Mouse (Mus musculus) layer of hippocampus, postnatal 10 days (tissue): ENCODE results near the gene Swt1. TPM values are rescaled to one million over a fixed set of nuclear protein-coding genes. Genes with fewer than 3 reads are reported as not detected.
A peak's percentile ranks its signal among the peaks of the same experiment; 100 is the strongest.
"Not testable (repeated sequence)": the region's sequence is repeated elsewhere in the genome, so short reads cannot be mapped to it uniquely, and the experiment has no call there.

Experiments used
- DNase-seq, 2 experiments: peaks; one replicate each; pipeline ENCODE4 v3.0.0; 2021; ENCODE audit warnings: low spot score in 2 of 2
- total RNA-seq, 2 experiments: library from RNA; stranded (reverse); gene quantifications; 2 replicates each; pipeline ENCODE4 v1.2.3; 2021

The Swt1 gene
- total RNA-seq, 2 experiments from 2014 or later = 12.8 to 13.4 TPM

DNA sequence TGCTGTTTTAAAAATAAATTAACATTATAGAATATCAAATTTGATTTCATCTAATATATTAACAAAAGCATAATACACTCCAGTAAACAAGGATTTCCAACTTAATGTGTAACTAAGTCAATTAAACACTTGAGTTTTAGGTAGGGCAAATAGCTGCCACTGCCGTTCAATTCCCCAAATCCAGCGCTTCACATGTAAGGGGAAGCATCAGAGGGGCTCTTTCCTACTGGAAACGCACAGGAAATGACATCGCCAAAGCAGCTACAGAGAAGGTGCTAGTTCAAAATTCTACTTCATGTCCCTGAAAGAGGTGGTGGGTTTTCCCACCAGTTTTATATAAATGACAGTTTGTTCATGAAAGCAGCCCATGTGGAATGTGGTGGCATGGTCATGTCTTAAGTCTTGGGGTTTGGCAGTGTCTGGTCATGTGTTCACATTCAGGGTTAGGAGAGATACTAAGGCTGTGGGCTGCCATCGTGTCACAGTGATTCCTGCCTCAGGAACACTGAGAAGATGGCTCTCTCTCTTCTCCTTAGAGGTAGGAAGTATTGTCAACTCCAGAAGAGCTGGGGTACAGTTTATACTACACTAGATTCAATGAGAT is 60.4 kb downstream of the Swt1 start:
- no peak for DNase-seq

DNA sequence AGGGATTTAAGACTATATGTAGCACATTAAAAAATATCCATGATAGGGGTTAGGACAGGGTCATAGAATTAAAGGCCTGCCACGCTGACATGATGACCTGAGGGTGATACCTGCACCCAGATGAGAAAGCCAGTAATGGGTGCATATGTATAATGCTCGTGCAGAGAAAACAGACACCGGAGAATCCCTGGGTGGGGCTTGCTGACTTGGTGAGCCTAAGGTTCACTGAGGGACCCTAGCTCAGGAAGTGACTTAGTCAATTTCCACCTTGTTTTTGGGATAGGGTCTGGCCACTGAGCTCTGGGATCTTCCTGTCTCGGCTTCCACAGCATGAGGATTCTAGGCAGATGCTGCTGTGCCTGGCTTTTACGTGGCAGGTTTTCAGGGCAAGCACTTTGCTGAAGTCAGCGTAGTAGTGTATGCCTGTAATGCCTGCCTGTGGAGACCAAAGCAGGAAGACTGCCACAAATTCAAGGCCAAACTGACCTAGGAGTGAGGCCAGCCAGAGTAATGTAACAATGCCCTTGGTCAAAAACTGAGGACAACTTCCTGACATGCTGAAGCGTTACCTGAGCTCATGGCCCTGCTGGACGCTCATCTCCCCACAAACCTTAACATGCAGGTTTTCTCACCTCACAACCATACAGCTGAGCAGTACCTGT is 61.2 kb downstream of the Swt1 start:
- no peak for DNase-seq

DNA sequence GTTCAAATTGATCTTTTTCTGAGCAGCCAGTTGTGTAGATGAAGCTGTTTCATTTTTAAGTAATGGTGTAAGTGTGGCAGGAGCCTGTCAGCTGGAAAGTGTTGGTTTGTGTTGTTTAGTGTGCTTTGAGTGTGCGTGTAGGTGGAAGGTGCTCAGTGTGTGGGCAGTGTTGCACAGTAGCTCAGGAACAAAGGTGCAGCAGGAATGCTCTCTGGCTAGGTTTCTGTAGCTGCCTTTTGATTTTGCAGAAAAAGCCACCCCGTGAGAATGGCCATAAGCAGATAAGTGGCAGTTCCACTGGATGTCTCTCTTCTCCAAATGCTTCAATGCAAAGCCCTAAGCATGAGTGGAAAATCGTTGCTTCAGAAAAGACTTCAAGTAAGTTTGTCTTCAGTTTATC is 68.9 kb downstream of the Swt1 start:
- DNase-seq = no peak

DNA sequence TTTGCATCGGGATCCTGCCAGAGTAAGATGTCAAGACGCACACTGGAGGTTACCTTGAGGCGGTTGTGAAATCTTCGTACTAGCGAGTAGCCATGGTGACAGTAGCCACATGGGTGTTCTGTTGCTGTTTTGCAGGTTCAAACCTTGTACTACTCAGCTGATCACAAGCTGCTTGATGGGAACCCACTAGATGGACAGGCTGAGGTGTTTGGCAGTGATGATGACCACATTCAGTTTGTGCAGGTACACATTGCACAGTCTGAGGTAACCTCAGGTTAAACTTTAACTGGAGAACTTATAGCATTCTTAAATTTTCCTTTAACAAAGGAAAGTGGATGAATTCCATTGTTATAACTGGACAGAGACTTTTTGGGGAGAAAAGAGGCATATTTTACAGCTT is 72.3 kb downstream of the Swt1 start:
- no peak for DNase-seq

DNA sequence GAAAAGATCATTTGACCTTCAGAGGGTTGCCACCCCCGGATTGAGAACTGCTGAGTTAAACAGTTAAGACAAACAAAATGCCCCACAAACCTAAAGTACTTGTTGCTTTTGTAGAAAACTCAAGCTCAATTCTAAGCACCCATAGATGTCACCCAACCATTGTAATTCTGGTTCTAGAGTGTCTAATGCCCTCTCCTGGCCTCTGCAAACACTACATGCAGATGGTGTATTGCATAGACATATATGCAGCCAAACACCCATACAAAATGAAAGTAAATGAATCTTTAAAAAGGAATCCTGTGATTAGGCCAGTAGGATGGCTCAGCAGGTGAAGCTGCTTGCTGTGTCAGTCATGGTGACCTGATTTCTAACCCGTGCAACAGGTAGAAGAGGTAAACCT is 75.3 kb downstream of the Swt1 start:
- peak in 1 of 2 experiments; percentile 26 for DNase-seq

DNA sequence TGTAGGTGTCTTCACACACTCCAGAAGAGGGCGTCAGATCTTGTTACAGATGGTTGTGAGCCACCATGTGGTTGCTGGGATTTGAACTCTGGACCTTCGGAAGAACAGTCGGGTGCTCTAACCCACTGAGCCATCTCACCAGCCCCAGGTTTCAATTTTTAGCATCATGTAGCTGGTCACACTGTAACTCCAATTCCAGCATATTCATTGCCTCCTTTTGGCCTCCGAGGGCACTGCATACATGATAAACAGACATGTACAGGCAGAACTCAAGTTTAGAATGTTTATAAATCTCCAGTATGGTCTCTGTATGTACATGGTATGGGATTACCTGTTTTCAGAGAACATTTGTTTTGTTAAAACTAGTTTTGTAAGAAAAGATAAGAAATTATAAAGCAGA is 80.0 kb downstream of the Swt1 start:
- DNase-seq = not testable (repeated sequence)

DNA sequence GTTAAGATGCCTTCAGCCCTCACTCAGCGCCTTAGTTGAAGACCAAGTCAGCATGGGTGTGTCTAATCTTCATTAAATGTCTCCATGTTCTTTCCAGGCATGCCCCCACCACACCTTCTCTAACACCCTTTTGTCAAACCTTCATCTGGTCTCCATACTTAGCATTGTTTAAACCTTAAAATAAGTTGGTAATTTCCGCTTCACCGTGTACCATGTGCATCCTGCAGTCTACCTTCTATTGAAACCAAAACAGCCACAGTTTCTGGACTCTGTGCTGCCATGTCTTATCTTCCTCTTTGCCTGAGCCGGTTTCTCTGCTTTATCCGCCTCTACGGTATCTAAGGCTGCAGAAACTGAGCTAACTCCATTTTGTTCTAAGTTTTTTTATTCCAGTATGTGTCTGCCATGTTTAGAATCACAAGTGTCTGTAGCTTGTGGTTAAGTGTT is 81.6 kb downstream of the Swt1 start:
- no peak for DNase-seq

DNA sequence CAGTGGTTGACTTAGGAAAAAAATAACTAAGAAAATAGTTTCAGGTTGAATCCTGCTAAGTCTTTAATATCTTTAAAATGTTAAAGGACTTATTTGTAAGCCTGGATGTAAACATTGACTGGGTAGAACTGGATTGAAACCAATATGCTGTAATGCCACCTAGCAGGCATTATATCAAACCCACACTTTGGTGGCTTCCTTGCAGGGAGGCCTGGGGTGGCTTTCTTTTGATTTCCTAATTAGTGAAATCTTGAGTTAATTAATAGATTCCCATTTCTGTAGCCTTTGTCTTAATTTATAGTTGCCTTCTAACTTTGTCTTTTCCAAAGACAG is 82.4 kb downstream of the Swt1 start:
- DNase-seq = no peak

DNA sequence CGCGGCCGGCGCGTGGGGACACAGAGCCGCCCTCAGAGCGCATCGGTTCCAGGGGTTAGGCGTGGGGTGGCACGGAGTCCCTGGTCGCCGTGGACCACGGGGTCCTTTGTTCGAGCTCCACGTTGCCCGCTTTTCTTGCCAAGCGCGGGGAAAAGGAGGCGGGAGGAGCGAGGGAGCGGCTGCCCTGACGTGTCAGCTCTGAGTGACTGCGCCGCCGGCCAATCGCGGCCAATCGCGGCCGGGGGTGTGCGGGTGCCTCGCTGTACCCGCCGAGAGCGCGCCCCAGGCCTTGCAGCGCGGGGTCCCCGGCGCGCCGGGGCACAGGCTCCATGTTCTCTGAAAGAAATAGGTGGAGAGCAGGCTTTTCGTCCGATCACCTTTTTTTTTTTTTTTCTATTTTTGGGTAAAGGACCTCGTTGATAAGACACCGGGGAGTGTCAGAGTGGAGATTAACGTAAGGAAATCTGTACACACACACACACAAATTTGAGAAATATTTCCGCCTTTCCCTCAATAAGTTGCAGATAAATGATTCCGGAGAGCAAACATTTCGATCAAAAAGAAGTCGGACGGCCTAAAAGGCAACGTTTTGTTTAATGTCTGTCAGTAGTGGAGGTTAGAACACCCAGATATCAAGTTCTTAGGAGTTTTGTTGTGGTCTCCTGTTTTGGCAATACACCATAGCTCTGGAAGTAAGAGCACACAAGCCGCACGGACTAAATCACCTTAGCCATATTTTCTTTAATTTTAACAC is 83.0 kb downstream of the Swt1 start:
- DNase-seq = peak; percentile 98 to 99

DNA sequence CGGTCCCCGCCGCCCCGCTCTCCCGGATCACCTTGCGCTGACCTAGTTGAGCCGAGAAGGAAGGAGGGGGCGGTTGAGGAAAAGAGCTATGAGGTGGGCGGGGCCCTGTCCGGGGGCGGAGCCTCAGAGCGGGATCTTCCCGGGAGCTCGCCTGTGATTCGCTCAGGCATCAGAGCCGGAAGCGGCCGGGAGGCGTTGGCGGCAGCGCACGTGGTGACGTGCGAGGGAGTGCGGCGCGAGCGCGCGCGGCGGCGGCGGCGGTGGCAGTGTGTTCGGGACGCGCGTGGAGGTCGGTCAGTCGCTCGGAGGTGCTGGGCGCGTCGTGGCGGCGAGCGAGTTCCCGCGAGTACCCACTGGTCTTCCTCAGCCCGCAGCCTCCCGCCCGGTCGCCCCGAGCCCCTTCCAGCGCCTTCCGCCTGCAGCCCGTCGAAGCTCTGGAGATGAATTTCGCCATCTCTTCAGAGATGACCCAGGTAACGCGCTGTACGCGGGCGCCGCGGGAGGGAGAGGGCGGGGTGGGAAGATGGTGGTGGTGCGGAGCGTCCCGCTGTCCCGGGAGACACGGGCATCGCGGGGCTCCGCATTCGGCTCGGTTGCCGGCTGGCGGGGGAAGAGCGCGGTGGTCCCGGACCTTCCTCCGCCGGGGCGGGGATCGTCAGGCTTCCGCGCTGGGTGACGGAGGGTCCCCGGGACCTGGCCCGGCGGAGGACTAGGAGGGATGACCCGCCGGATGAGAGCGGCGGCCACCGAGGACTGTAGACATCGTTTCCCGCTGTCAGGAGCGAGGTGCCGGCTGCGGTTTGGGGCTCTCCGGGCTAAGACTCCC is 83.8 kb downstream of the Swt1 start, which contains the start of gene Ivns1abp:
Gene Ivns1abp, plus strand, starts transcription at position 195 of the 826 bp plus-strand sequence.
- peak; percentile 95 to 96 for DNase-seq

DNA sequence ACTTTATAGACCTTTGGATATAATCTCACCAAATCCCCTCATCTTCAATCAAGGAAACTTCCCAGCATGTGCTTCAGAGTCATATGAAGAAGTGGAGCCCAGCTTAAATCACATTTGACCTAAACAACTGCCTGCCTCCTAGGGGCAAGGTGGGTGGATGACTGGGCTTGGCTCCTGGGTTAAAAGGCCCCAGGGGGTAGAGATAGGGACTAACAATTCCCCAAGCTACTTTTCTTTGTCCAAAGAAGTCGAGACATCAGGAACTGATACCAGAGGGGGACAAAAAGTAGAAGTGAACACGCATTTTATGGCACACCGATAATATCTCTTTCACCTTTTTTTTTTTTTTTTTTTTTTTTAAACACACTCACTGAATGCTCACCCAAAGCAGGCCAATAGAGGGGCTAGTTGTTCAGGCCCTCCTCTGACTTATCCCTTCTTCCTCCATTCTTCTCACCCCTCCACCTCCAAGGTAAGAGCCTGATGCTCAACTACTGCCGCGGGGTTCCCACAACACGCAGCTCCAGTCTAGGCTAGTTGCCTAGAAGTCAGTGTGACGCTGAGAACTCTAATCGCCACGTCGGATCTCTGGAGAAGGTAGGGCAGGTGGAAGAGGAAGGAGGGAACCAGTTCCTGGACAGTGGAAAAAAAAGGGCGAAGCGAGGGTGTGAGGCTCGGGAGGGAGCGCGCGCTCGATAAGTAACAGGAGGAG is 84.5 kb downstream of the Swt1 start:
- DNase-seq = no peak

DNA sequence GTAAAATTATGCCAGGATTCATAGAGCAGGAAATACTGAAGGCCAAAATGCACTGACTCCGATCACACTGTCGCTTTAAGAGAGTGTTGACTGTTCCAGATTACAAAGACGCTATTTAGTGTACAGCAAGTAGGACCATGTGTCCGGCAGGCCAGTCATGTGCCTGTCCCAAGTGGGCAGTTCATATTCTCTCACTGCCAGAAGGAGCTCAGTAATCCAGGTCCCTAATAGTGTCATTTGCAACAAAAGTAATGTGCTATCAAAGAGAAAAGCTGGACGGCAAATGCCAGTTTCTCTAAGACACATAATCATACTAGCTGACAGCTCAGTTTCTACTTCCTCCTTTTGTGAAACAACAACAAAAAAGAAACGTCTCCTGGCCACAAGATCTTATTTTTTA is 85.3 kb downstream of the Swt1 start:
- DNase-seq = no peak

DNA sequence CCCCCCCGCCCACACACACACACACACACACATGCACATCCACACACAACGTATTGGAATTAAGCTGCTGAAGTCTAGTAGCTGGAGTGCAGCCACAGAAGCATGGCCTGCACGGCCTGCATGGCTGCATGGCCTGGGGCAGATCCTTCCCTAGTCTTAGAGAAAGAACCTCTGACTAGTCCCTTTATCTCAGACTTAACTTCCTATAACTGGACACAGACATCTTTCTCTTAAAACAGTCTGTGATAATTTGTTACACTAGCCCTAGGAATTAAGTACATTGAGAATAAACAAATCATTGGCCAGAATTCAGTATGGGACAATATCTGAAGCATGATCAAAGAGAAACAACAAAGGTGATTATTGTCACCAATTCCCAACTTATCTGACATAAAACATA is 85.9 kb downstream of the Swt1 start:
- no peak for DNase-seq

DNA sequence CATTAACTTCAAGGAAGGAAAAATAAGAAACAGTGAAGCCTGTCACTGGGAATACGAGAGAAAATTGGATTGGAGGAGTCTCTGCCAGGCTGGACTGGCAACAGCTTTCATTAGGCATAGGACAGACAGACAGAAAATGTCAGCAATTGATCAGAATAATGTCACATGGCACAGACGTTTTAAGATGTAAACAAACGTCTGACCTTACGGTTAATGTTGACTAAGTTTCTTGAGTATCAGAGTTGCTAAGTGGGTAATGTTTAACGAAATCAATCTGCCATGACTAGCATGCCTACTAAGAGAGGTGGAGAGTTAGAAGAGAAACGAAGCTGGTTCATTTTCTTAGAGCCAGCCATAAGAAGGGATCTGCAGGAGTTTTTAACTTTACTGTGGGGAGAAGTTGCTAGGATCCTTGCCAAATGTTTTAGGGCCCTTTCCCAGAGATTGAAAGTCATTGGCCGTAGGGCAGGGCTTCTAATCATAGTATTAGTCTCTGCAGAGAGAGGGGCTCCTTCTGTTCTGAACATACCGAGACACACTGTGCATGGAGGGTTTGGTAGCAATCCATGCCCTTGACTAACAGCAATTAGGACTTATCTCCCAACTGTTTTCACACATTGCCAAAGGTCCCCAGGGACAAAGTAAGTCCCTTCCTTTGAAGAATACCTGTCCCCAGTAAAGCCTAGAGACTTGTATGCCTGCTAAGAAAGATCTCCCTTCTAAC is 86.8 kb downstream of the Swt1 start:
- no peak for DNase-seq

DNA sequence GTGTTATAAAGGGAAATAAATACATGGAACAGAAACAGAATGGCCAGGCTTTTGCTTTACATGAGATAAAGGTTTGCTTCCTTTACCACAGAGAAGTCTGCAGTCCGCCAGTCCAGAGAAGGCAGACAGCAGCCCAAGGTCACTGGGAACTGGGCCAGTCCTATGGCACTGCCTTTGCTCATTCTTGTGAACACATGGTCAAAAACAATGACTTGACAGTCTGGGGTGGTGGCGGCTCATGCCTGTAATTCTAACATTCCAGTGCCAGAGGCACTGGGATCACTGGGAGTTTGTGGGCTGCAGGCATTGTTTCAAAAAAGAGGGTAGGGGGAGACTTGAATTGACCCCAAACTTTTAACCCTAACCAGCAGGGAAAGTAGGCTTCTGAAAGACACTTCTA is 89.3 kb downstream of the Swt1 start:
- no peak for DNase-seq

DNA sequence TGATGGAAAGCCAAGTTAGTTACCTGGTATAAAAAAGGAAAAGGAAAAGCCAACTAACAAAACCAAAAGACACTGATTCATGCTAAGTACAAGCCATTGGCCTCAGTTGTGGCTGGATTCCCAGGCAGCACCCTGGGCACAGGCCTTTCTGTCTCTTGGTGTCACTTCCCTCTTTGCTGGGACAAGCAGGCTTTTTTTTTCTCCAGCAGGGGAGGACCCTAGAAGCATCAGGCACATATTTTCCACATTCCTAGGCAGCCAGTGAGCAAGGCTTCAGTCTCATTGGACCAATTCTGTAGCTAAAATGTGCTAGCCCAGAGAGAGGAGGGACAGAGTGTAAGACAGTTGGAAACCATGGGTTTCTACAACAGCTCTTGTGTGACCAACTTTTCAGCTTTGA is 90.0 kb downstream of the Swt1 start:
- no peak for DNase-seq

DNA sequence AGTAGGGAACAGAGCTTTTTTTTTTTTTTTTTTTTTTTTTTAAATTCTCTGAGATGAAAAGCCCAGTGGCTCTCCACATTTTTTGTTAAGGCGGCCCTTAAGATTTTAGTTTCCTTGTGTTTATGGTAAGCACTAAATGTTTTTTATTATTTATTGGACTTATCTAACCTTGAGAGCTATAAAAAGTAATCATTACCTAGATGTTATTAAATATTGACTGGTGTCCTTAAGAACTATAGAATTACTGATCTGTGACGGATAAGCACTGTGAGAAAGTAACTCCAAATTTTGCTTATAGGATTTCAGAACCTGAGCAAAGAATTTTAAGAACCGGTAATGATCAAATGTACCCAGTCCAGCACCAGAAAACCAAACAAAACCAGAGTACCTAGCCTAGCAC is 95.4 kb downstream of the Swt1 start:
- DNase-seq = no peak

DNA sequence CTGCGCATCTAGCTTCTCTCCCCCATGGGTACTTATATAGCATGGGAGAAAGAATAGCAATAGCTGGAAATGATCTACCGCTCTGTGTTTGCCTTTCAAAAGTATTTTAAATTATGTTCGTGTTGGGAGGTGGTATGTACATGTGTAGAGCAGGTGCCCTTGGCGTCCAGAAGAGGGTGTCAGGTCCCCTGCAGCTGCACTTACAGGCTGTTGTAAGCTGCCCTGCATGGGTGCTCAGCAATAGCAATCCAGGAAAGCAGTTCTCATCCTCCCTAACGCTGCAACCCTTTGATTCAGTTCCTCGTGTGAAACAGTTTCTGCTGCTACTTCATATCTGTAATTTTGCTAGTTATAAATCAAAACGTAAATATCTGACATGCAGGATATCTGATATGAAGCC is 98.7 kb downstream of the Swt1 start:
- no peak for DNase-seq

DNA sequence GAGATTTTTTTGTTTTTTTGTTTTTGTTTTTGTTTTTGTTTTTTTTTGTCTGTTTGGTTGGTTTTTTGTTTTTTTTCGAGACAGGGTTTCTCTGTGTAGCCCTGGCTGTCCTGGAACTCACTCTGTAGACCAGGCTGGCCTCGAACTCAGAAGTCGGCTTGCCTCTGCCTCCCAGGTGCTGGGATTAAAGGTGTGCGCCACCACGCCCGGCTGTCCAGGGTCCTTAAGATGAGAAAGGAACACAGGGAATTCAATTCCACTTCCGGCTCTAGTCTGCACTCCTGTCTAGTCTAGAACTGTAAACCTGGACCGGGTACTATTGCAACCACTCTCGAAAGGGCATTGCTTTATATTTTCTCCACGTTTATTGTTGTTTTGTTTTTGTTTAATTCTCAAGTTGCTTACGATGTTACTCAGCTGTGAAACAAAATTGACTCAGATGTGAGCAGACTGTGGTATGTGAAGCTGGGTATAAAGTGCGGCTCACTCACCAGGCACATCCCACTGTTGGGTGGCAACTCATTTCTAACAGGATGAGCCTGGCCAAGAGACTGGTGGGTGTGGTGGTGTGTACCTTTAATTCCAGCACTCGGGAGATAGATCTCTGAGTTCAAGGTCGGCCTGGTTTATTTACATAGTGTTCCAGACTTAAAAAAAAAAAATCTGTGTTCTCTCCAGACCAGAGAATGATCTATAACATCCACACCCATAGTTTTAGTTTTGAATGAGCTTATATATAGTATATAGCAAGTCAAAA is 99.7 kb downstream of the Swt1 start:
- DNase-seq = no peak

DNA sequence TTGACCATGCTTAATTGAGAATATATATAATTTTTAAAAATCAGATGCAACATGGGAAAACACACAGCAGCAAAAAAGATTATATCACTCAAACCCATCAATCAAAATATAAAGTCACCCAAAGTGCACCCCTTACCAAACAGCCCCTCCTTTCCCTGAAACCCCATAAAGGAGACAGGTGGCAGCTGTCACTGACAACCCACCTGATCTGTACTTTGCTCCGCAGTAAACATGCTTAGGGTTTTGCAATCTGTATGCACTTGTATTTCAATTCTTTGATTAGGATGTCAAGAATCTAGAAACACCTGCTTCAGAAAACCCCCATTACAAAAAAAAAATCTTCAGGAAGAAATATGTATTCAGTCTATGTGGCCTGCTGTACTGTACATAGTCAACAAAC is 102.9 kb downstream of the Swt1 start:
- no peak for DNase-seq
